8 mouse cellular contexts compared by ENCODE assay signal in genomic region chr5:125388358-125389092, GRCm38 (mm10). TPM values are rescaled to one million over a fixed set of nuclear protein-coding genes. Genes with fewer than 3 reads are reported as not detected.
DNase-seq lines count a peak whose midpoint lies in the region; ATAC-seq and TF ChIP-seq lines count a peak whose summit lies in the region.

No protein-coding gene starts in this region.

- ATAC-seq in liver, embryonic 12.5 days, result no peak

- peaks cover 2% of the 10 kb centered on the region for H3K36me3 ChIP-seq in testis, adult 2 months (ENCODE audit: control insufficient read depth, insufficient read depth, low read length)
- peaks cover 40% of the 10 kb centered on the region for H3K36me3 ChIP-seq in liver, embryonic 12.5 days

- H3K27ac ChIP-seq in testis, adult 2 months (ENCODE audit: control insufficient read depth, insufficient read depth, low read depth, low read length), result peak overlapping the region; percentile 100
- peak overlapping the region; percentile 98 for H3K27ac ChIP-seq in liver, embryonic 12.5 days

- peaks cover 9% of the 10 kb centered on the region for H3K4me1 ChIP-seq in testis, adult 2 months (ENCODE audit: control insufficient read depth, insufficient read depth, low read length)
- H3K4me1 ChIP-seq in liver, embryonic 12.5 days, result peaks cover 48% of the 10 kb centered on the region

- no peaks in the 10 kb centered on the region for H3K9me3 ChIP-seq in liver, embryonic 12.5 days (replicated peaks)

- 16% methylated on average over 13 of the region's 13 CpGs for WGBS in liver, embryonic 12.5 days (ENCODE audit: insufficient replicate concordance)

- H3K9ac ChIP-seq in liver, embryonic 12.5 days, result peak overlapping the region; percentile 99

- peak overlapping the region; percentile 97 for H3K4me3 ChIP-seq in testis, adult 2 months (ENCODE audit: control insufficient read depth, low read depth, low read length)
- H3K4me3 ChIP-seq in liver, embryonic 12.5 days, result peak overlapping the region; percentile 100

- DNase-seq in cerebellum, adult 11-12 months, result peak; percentile 49
- DNase-seq in cerebellum, adult 11 months, result no peak
- DNase-seq in testis, postnatal 10 days (ENCODE audit: low spot score), result no peak
- DNase-seq in right cerebral cortex, postnatal 36 days (ENCODE audit: low spot score in 2 of 2), result no peak
- no peak for DNase-seq in thymus, postnatal 4 days
- no peak for DNase-seq in layer of hippocampus, adult 8-10 months (ENCODE audit: low spot score in 2 of 2)

- TF ChIP-seq CTCF in testis, adult 2 months (IDR thresholded peaks at IDR 0.05; ENCODE audit: control insufficient read depth, insufficient read depth, insufficient replicate concordance, low read depth, low read length), result no peak

- no peak for TF ChIP-seq POLR2A in testis, adult 2 months (IDR thresholded peaks at IDR 0.05; ENCODE audit: control insufficient read depth, low read depth, low read length)

- H3K4me2 ChIP-seq in liver, embryonic 12.5 days, result peak overlapping the region; percentile 93

- no peaks in the 10 kb centered on the region for H3K27me3 ChIP-seq in testis, adult 2 months (ENCODE audit: control insufficient read depth, insufficient read depth, low read length)
- no peaks in the 10 kb centered on the region for H3K27me3 ChIP-seq in liver, embryonic 12.5 days (replicated peaks)

RNA-seq across cellular contexts. Expression of gene Gm10382, which starts 0.6 kb away (rescaled TPM):
- polyA plus RNA-seq in testis, adult 2 months (2012; rRNA removed), result 84.2 and 109 TPM in 2 replicates
- 0.38 and 0.66 TPM in 2 replicates for polyA plus RNA-seq in liver, embryonic 12.5 days (2016; fragmentation: Nextera tagmentation; extraction: Ambion mirVana)
- under 1 TPM in 2 of 4 experiments, not detected in 2; 0.27 to 0.72 TPM for total RNA-seq in layer of hippocampus, adult 8-10 months (2022)

RNA-seq across cellular contexts. Expression of gene Ubc, which starts 1.5 kb away (rescaled TPM):
- 1,188 and 1,319 TPM in 2 replicates for polyA plus RNA-seq in testis, adult 2 months (2012; rRNA removed)
- 657 and 673 TPM in 2 replicates for polyA plus RNA-seq in liver, embryonic 12.5 days (2016; fragmentation: Nextera tagmentation; extraction: Ambion mirVana)
- 100 to 1,000 TPM; 769 to 857 (median 823) TPM for total RNA-seq in layer of hippocampus, adult 8-10 months (2022)

RNA-seq across cellular contexts. Expression of gene Dhx37, which starts 45.4 kb away (rescaled TPM):
- polyA plus RNA-seq in testis, adult 2 months (2012; rRNA removed), result 17.0 and 19.5 TPM in 2 replicates
- polyA plus RNA-seq in liver, embryonic 12.5 days (2016; fragmentation: Nextera tagmentation; extraction: Ambion mirVana), result 11.3 and 11.4 TPM in 2 replicates
- total RNA-seq in layer of hippocampus, adult 8-10 months (2022), result 10 to 100 TPM; 13.2 to 13.5 (median 13.4) TPM

RNA-seq across cellular contexts. Expression of gene Scarb1, which starts 47.6 kb away (rescaled TPM):
- polyA plus RNA-seq in testis, adult 2 months (2012; rRNA removed), result 172 and 188 TPM in 2 replicates
- polyA plus RNA-seq in liver, embryonic 12.5 days (2016; fragmentation: Nextera tagmentation; extraction: Ambion mirVana), result 87.1 and 88.8 TPM in 2 replicates
- total RNA-seq in layer of hippocampus, adult 8-10 months (2022), result 10 to 100 TPM; 27.9 to 38.7 (median 34.3) TPM

RNA-seq across cellular contexts. Expression of gene Bri3bp, which starts 52.8 kb away (rescaled TPM):
- polyA plus RNA-seq in testis, adult 2 months (2012; rRNA removed), result 41.4 and 42.7 TPM in 2 replicates
- 44.0 and 44.1 TPM in 2 replicates for polyA plus RNA-seq in liver, embryonic 12.5 days (2016; fragmentation: Nextera tagmentation; extraction: Ambion mirVana)
- 100 to 1,000 TPM in 2 of 4 experiments, 10 to 100 TPM in 2; 89.5 to 105 (median 95.6) TPM for total RNA-seq in layer of hippocampus, adult 8-10 months (2022)

Comparison
In these comparisons a context has a peak if more than half of its experiments do, and no peak if none do; other contexts are left out.
1. RNA of gene Gm10382, which starts 0.6 kb away (polyA plus RNA-seq): 84.2 to 109 TPM in testis, adult 2 months; 0.38 to 0.66 TPM in liver, embryonic 12.5 days; every median in the first group is over 10 times any median in the second.